Mouse (Mus musculus): Measurements from ENCODE around the gene Ptprm. TPM values are rescaled to one million over a fixed set of nuclear protein-coding genes. Genes with fewer than 3 reads are reported as not detected.

The Ptprm gene
- total RNA-seq, 2 experiments from 2014 or later = 0.19 to 0.60 TPM

GRCm38 (mm10) chr17:67349594-67349993, 4.7 kb downstream of the Ptprm start:
- ATAC-seq (replicated peaks; ENCODE audit: low FRiP score, poor library complexity, severe bottlenecking) = no peak

- ATAC-seq (replicated peaks; ENCODE audit: low FRiP score, poor library complexity, severe bottlenecking) = no peak
Observed at GRCm38 (mm10) chr17:67346921-67347320, 7.3 kb downstream of the Ptprm start.

GRCm38 (mm10) chr17:67345157-67345556, 9.1 kb downstream of the Ptprm start:
- ATAC-seq (replicated peaks; ENCODE audit: low FRiP score, poor library complexity, severe bottlenecking) = no peak

GRCm38 (mm10) chr17:67343471-67343870, 10.8 kb downstream of the Ptprm start:
- no peak for ATAC-seq (replicated peaks; ENCODE audit: low FRiP score, poor library complexity, severe bottlenecking)

- no peak for ATAC-seq (replicated peaks; ENCODE audit: low FRiP score, poor library complexity, severe bottlenecking)
Observed at GRCm38 (mm10) chr17:67343006-67343405, 11.3 kb downstream of the Ptprm start.

- no peak for ATAC-seq (replicated peaks; ENCODE audit: low FRiP score, poor library complexity, severe bottlenecking)
Observed at GRCm38 (mm10) chr17:67340362-67340761, 13.9 kb downstream of the Ptprm start.

- ATAC-seq (replicated peaks; ENCODE audit: low FRiP score, poor library complexity, severe bottlenecking) = no peak
Observed at GRCm38 (mm10) chr17:67339569-67339968, 14.7 kb downstream of the Ptprm start.

- no peak for ATAC-seq (replicated peaks; ENCODE audit: low FRiP score, poor library complexity, severe bottlenecking)
Observed at GRCm38 (mm10) chr17:67334310-67334709, 19.9 kb downstream of the Ptprm start.

- ATAC-seq (replicated peaks; ENCODE audit: low FRiP score, poor library complexity, severe bottlenecking) = no peak
Observed at GRCm38 (mm10) chr17:67329435-67329834, 24.8 kb downstream of the Ptprm start.

- ATAC-seq (replicated peaks; ENCODE audit: low FRiP score, poor library complexity, severe bottlenecking) = no peak
Observed at GRCm38 (mm10) chr17:67324499-67324832, 29.8 kb downstream of the Ptprm start.

GRCm38 (mm10) chr17:67323777-67324498, 30.3 kb downstream of the Ptprm start:
- no peak for ATAC-seq (replicated peaks; ENCODE audit: low FRiP score, poor library complexity, severe bottlenecking)

- no peak for ATAC-seq (replicated peaks; ENCODE audit: low FRiP score, poor library complexity, severe bottlenecking)
Observed at GRCm38 (mm10) chr17:67314491-67315205, 39.6 kb downstream of the Ptprm start.

- ATAC-seq (replicated peaks; ENCODE audit: low FRiP score, poor library complexity, severe bottlenecking) = no peak
Observed at GRCm38 (mm10) chr17:67308421-67308820, 45.8 kb downstream of the Ptprm start.

GRCm38 (mm10) chr17:67306066-67306845, 48.0 kb downstream of the Ptprm start:
- ATAC-seq (replicated peaks; ENCODE audit: low FRiP score, poor library complexity, severe bottlenecking) = no peak

- ATAC-seq (replicated peaks; ENCODE audit: low FRiP score, poor library complexity, severe bottlenecking) = no peak
Observed at GRCm38 (mm10) chr17:67304831-67305230, 49.4 kb downstream of the Ptprm start.

- ATAC-seq (replicated peaks; ENCODE audit: low FRiP score, poor library complexity, severe bottlenecking) = no peak
Observed at GRCm38 (mm10) chr17:67303326-67304099, 50.7 kb downstream of the Ptprm start.

GRCm38 (mm10) chr17:67302569-67302968, 51.7 kb downstream of the Ptprm start:
- no peak for ATAC-seq (replicated peaks; ENCODE audit: low FRiP score, poor library complexity, severe bottlenecking)

- ATAC-seq (replicated peaks; ENCODE audit: low FRiP score, poor library complexity, severe bottlenecking) = no peak
Observed at GRCm38 (mm10) chr17:67302074-67302473, 52.2 kb downstream of the Ptprm start.

- ATAC-seq (replicated peaks; ENCODE audit: low FRiP score, poor library complexity, severe bottlenecking) = no peak
Observed at GRCm38 (mm10) chr17:67301367-67301766, 52.9 kb downstream of the Ptprm start.

- no peak for ATAC-seq (replicated peaks; ENCODE audit: low FRiP score, poor library complexity, severe bottlenecking)
Observed at GRCm38 (mm10) chr17:67298269-67298798, 55.9 kb downstream of the Ptprm start.
